Mouse (Mus musculus) liver, postnatal 0 days (tissue): ENCODE results near the gene Max.

Experiments
- CTCF ChIP-seq: sonication (generic); IDR thresholded peaks from 2 replicates; pipeline ENCODE4 v1.5.1; 2016; ENCODE audit warnings: antibody characterized with exemption, low read depth
- EP300 ChIP-seq: IDR thresholded peaks from 2 replicates; pipeline ENCODE4 v1.6.1; 2016; ENCODE audit warnings: antibody characterized with exemption, low read depth, mild to moderate bottlenecking

- TF ChIP-seq CTCF (no peak), EP300 (no peak)
These were observed 14.5 kb downstream of the Max start for GRCm38 (mm10) chr12:76947487-76947886.
